Mouse (Mus musculus): ENCODE results near the gene Klk1b21.
"Not testable (repeated sequence)": the region's sequence is repeated elsewhere in the genome, so short reads cannot be mapped to it uniquely, and the experiment has no call there.

Klk1b21 gene

GRCm38 (mm10) chr7:44102028-44102427, at the start of gene Klk1b21:
Klk1b21 (plus strand) TSS chr7:44102328.
- DNase-seq: not testable (repeated sequence)

GRCm38 (mm10) chr7:44072117-44072516, 30.0 kb upstream of the Klk1b21 start:
- no peak for DNase-seq

DNA sequence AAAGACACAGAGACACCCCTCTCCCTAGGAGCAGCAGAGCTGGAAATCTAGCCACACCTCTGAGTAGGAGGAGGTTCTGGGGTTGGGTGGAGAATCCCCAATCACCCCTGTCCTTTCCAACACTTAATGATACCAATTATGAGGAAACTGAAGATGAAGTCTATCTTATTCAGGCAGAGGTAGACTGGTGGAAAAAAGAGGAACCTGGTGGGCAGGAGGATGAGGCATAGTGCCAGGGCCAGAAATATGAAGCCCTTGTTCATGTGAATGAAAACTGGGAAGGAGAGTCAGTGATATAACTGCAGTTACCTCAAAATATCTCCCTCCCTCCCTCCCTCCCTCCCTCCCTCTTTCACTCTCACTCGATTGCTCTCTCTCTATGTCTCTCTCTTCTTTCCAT, 24.4 kb upstream of the Klk1b21 start:
- no peak for DNase-seq

DNA sequence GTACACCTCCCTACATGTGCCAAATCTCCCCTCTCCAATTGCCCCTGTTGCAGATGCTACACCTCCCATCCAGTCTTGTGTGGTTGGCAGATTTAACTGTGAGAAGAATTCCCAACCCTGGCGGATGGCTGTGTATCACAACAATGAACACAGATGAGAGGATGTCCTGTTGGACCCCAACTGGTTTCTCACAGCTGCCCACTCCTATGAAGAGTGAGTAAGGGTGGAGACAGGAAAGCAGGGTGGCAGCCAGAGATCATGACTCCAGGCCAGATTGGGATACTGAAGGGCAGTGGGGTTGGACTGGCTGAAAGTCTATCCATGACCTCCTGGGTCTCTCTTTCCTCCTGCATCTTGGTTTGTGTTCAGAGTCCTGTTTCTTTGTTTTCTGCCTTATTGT, 6.0 kb upstream of the Klk1b21 start:
- DNase-seq: no peak

GRCm38 (mm10) chr7:44112373-44112772, 10.2 kb downstream of the Klk1b21 start, which contains the start of gene Klk1b22:
Klk1b22 (plus strand) TSS chr7:44112673.
- no peak for DNase-seq

DNA sequence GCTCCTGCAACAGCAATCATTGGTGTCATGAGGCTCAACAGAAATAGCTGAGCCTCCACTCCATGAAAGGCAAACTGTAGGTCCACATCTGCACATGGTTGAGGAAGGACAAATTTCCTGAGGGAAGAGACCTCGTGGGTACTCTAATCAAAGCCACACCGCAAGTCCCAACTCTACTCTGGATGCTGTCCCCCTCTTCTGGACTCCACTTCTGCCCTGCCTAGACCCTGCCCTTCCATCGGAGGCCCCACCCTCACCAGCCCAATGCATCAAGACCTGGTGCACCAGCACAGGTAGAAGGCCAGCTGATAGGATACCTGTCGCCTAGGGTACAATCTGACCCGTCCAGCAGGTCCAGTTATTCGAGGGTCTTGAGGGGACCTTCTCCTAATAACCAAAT, 21.3 kb downstream of the Klk1b21 start:
- no peak for DNase-seq

DNA sequence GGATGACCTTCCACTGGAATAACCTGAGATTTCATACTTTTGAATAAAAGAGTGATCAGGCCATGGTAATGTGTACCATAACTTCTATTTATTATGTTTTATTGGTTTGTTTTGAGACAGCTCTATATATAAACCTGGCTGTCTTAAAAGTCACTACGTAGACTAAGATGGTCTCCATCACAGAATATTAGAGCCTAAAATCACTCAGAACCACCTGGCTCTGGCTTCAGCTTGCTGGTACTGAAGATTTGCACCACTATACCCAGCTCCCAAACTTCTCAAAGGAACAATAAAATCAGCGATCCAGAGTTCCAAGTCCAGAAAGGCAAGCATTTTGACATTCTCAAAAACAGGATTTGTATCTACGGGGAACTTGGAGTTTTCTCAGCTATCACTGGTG, 34.3 kb downstream of the Klk1b21 start, which contains the start of gene Klk1b16:
Gene Klk1b16, plus strand, starts transcription at position 301 of the 400 bp plus-strand sequence.
- no peak for DNase-seq
